In genomic region chr2:179318046-179318445, GRCm38 (mm10) we compare ENCODE assay signal across 19 mouse cellular contexts.
"Had no signal": no experiment of that assay in that cellular context is flagged by ENCODE, and none has a peak within 500 bp of the region (broad histone marks: within the 10 kb centered on the region; RNA-seq: fewer than 3 reads in every experiment).

No protein-coding gene starts in this region.

- H3K9ac ChIP-seq: limb, embryonic 13.5 days; liver, embryonic 12.5 days; liver, embryonic 15.5 days; midbrain, embryonic 12.5 days; neural tube, embryonic 13.5 days had no signal

- ATAC-seq: liver, embryonic 12.5 days; midbrain, embryonic 16.5 days had no signal

- H3K36me3 ChIP-seq: limb, embryonic 10.5 days; limb, embryonic 13.5 days; liver, embryonic 12.5 days; liver, embryonic 15.5 days; midbrain, embryonic 12.5 days; neural tube, embryonic 13.5 days had no signal

- H3K4me3 ChIP-seq: limb, embryonic 10.5 days; limb, embryonic 13.5 days; liver, embryonic 12.5 days; liver, embryonic 15.5 days; midbrain, embryonic 12.5 days; myocyte; neural tube, embryonic 13.5 days had no signal

- H3K27me3 ChIP-seq: limb, embryonic 13.5 days; liver, embryonic 12.5 days; liver, embryonic 15.5 days; midbrain, embryonic 12.5 days; neural tube, embryonic 13.5 days had no signal

- H3K9me3 ChIP-seq: limb, embryonic 10.5 days; liver, embryonic 12.5 days; liver, embryonic 15.5 days; midbrain, embryonic 12.5 days; neural tube, embryonic 13.5 days had no signal

- H3K27ac ChIP-seq: limb, embryonic 10.5 days; limb, embryonic 13.5 days; liver, embryonic 12.5 days; liver, embryonic 15.5 days; midbrain, embryonic 12.5 days; neural tube, embryonic 13.5 days had no signal

- H3K4me2 ChIP-seq: limb, embryonic 13.5 days; liver, embryonic 12.5 days; liver, embryonic 15.5 days; midbrain, embryonic 12.5 days; neural tube, embryonic 13.5 days had no signal

- DNase-seq: kidney, adult 9 months; kidney, postnatal 14 days; kidney, postnatal 4 days; liver; lung, adult 2 months; lung, postnatal 14 days; lung, postnatal 4 days; retina, postnatal 1 day; right cerebral cortex, postnatal 25 days; thymus, adult 18-20 months; thymus, postnatal 36 days had no signal

- H3K4me1 ChIP-seq: limb, embryonic 10.5 days; limb, embryonic 13.5 days; liver, embryonic 12.5 days; liver, embryonic 15.5 days; neural tube, embryonic 13.5 days had no signal
